Mouse (Mus musculus): ENCODE results near the gene 9930022D16Rik. TPM values are rescaled to one million over a fixed set of nuclear protein-coding genes. Genes with fewer than 3 reads are reported as not detected.

Gene 9930022D16Rik
- polyA plus RNA-seq, 1 experiment from 2014 or later = not detected

DNA sequence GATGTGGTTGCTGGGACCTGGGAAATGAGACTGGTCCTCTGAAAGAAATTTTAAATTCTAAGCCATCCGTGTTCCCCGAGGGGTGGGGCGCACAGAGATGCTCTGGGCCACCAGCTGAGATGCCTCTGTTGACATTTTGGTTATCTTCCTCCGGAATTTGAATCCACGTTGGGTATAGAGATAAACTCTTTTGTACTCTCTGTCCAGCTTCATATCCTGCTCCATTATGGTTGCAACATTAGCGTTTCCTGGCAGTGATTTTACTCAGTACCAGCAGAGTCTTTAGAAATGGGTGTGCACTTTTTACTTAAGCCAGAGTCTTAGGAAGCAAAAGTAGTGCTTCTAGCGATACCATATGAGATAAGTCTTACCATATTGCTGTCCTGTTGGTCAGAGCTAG is 35.7 kb upstream of the 9930022D16Rik start:
- H3K9me3 ChIP-seq (ENCODE audit: control insufficient read depth, low read length) = no peaks in the 10 kb centered on the region
- no peak overlapping the region for H3K4me3 ChIP-seq (ENCODE audit: low read length)
- no peak overlapping the region for H3K9ac ChIP-seq (ENCODE audit: low read depth, low read length)
- no peaks in the 10 kb centered on the region for H3K27me3 ChIP-seq (replicated peaks; ENCODE audit: control insufficient read depth, insufficient read depth, low read length)
- ATAC-seq = no peak
- H3K4me1 ChIP-seq (ENCODE audit: control insufficient read depth, insufficient read depth, low read depth, low read length) = peaks cover 15% of the 10 kb centered on the region
- 67% methylated on average over 7 of the region's 7 CpGs for WGBS
- H3K4me2 ChIP-seq (ENCODE audit: low read length) = no peak overlapping the region
- no peaks in the 10 kb centered on the region; the same call in 1 of the 2 replicates for H3K36me3 ChIP-seq (ENCODE audit: control insufficient read depth, insufficient read depth, low read length)
- no peak overlapping the region for H3K27ac ChIP-seq (ENCODE audit: low read depth, low read length)

DNA sequence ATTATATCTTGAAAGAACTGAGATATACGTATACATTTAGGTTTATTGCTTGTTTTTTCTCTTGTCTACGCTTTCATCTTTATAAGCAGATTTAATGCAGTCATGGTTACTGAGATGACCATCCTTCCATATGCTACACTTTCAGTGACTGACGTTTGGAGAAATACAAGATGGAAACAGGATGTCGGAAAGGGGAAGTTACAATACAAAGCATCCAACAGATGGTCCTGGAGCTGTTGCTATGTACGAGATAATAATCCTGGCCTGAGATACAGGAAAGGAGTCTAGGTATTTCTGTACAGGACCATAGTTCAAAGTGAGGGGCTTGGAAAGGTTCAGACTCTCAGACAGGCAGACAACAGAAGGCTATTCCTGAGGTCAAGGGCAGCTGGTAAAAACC is 33.1 kb upstream of the 9930022D16Rik start:
- peaks cover 15% of the 10 kb centered on the region for H3K4me1 ChIP-seq (ENCODE audit: control insufficient read depth, insufficient read depth, low read depth, low read length)

DNA sequence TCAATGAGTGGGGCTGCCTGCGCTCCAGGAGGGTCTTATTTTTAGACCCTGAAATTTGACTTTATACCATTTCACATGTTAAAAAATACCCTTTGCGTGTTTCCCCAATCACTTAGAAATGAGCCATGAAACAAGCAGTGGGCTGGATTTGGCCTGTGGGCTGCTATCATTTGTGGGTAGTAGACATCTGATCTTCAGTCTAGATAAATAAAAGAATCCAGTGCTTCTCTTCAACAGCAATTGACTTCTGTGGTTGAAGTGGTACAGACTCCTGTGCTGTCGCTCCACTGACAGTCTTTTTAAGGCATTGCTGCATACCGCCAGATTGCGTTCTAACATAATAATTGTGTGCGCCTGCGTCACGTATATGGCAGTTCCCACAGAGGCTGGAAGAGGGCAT is 28.4 kb upstream of the 9930022D16Rik start:
- Histone ChIP-seq H3K27ac (ENCODE audit: low read depth, low read length) (no peak overlapping the region), H3K4me3 (ENCODE audit: low read length) (no peak overlapping the region), H3K9me3 (ENCODE audit: control insufficient read depth, low read length) (no peaks in the 10 kb centered on the region), H3K4me1 (ENCODE audit: control insufficient read depth, insufficient read depth, low read depth, low read length) (no peaks in the 10 kb centered on the region; the same call in 1 of the 2 replicates), H3K36me3 (ENCODE audit: control insufficient read depth, insufficient read depth, low read length) (no peaks in the 10 kb centered on the region), H3K9ac (ENCODE audit: low read depth, low read length) (no peak overlapping the region), H3K4me2 (ENCODE audit: low read length) (no peak overlapping the region), H3K27me3 (replicated peaks; ENCODE audit: control insufficient read depth, insufficient read depth, low read length) (no peaks in the 10 kb centered on the region)
- no peak for ATAC-seq
- 91% methylated on average over 8 of the region's 8 CpGs for whole genome bisulfite sequencing

More for the DNA sequence above, 33.1 kb upstream of the 9930022D16Rik start:
- whole genome bisulfite sequencing = 80% methylated on average over 5 of the region's 5 CpGs
- Histone ChIP-seq H3K4me3 (ENCODE audit: low read length) (no peak overlapping the region), H3K27me3 (replicated peaks; ENCODE audit: control insufficient read depth, insufficient read depth, low read length) (no peaks in the 10 kb centered on the region), H3K9ac (ENCODE audit: low read depth, low read length) (no peak overlapping the region), H3K9me3 (ENCODE audit: control insufficient read depth, low read length) (no peaks in the 10 kb centered on the region), H3K4me2 (ENCODE audit: low read length) (no peak overlapping the region), H3K36me3 (ENCODE audit: control insufficient read depth, insufficient read depth, low read length) (no peaks in the 10 kb centered on the region), H3K27ac (ENCODE audit: low read depth, low read length) (no peak overlapping the region)
- no peak for ATAC-seq

DNA sequence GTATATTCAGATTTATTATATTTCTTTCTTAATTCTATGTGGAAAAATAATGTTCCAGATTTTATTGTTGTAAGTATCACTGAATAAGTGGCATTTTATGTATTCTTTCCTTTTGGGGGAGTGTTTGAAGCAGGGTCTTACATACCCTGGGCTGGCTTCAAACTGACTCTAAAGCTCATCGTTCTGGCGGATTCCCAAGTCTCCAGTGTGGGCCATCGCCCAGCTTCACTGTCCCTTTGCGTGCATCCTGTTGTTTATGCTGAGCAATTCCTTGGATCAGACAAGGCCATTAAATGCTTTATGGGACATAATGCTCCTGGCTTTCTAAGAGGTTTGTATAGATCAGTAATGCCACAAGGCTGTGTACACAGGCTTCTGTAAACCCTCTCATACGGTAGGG is 24.7 kb upstream of the 9930022D16Rik start:
- no peaks in the 10 kb centered on the region; the same call in 1 of the 2 replicates for H3K4me1 ChIP-seq (ENCODE audit: control insufficient read depth, insufficient read depth, low read depth, low read length)
- 74% methylated on average over 5 of the region's 5 CpGs for WGBS
- no peaks in the 10 kb centered on the region for H3K27me3 ChIP-seq (replicated peaks; ENCODE audit: control insufficient read depth, insufficient read depth, low read length)

DNA sequence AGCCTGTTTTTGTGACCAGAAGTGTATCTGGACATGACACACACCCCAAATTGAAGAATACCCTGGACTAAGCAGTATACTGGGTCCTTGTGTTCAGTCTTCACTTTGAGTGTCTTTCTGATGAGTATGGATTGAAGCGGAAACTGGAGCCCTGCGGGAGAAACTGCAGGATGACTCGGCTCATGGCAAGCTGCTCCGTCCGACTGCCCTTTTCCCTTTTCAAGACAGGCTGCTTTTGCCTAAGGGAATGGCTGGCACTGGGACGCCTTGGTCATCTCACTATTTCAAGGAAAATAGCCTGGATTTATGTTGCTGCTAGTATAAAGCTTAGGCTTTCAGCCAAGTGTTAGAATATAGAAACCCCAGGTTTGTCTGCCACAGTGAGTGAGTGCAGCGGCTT is 22.5 kb upstream of the 9930022D16Rik start:
- 72% methylated on average over 7 of the region's 7 CpGs for WGBS
- Histone ChIP-seq H3K4me3 (ENCODE audit: low read length) (no peak overlapping the region), H3K36me3 (ENCODE audit: control insufficient read depth, insufficient read depth, low read length) (0 out of 2 replicates have a peak, but pooled peaks cover 5% of the 10 kb centered on the region), H3K4me2 (ENCODE audit: low read length) (no peak overlapping the region), H3K27me3 (replicated peaks; ENCODE audit: control insufficient read depth, insufficient read depth, low read length) (no peaks in the 10 kb centered on the region), H3K27ac (ENCODE audit: low read depth, low read length) (no peak overlapping the region), H3K9me3 (ENCODE audit: control insufficient read depth, low read length) (no peaks in the 10 kb centered on the region), H3K4me1 (ENCODE audit: control insufficient read depth, insufficient read depth, low read depth, low read length) (no peaks in the 10 kb centered on the region; the same call in 1 of the 2 replicates), H3K9ac (ENCODE audit: low read depth, low read length) (no peak overlapping the region)
- no peak for ATAC-seq

More for the DNA sequence above, 24.7 kb upstream of the 9930022D16Rik start:
- H3K9me3 ChIP-seq (ENCODE audit: control insufficient read depth, low read length) = no peaks in the 10 kb centered on the region
- H3K9ac ChIP-seq (ENCODE audit: low read depth, low read length) = no peak overlapping the region
- no peak overlapping the region for H3K4me2 ChIP-seq (ENCODE audit: low read length)
- 0 out of 2 replicates have a peak, but pooled peaks cover 2% of the 10 kb centered on the region for H3K36me3 ChIP-seq (ENCODE audit: control insufficient read depth, insufficient read depth, low read length)
- H3K4me3 ChIP-seq (ENCODE audit: low read length) = no peak overlapping the region
- no peak for ATAC-seq
- H3K27ac ChIP-seq (ENCODE audit: low read depth, low read length) = no peak overlapping the region

DNA sequence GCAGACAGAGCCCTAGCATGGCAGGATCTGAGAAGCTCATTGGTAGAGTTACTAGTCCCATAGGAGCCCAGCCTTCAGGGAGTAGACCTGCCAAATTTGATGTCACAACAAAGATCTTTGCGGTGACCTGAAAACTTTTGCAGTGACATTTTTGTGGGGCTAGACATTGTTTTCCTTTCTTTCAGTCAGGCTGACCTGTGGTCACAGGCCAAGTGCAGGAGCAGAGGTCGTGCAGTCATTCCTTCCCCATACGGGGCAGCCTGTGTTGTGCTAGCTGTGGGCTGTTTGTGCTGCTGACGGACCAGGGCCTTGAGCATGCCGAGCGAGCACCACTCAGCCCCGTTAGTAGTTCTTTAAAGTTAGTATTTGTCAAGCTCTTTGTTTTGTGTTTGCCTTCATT is 22.0 kb upstream of the 9930022D16Rik start:
- no peak for ATAC-seq
- H3K27ac ChIP-seq (ENCODE audit: low read depth, low read length) = no peak overlapping the region
- H3K4me3 ChIP-seq (ENCODE audit: low read length) = no peak overlapping the region
- no peaks in the 10 kb centered on the region for H3K27me3 ChIP-seq (replicated peaks; ENCODE audit: control insufficient read depth, insufficient read depth, low read length)
- WGBS = 54% methylated on average over 7 of the region's 7 CpGs
- H3K9ac ChIP-seq (ENCODE audit: low read depth, low read length) = no peak overlapping the region
- no peak overlapping the region for H3K4me2 ChIP-seq (ENCODE audit: low read length)
- no peaks in the 10 kb centered on the region; the same call in 1 of the 2 replicates for H3K4me1 ChIP-seq (ENCODE audit: control insufficient read depth, insufficient read depth, low read depth, low read length)
- no peaks in the 10 kb centered on the region for H3K9me3 ChIP-seq (ENCODE audit: control insufficient read depth, low read length)
- H3K36me3 ChIP-seq (ENCODE audit: control insufficient read depth, insufficient read depth, low read length) = 0 out of 2 replicates have a peak, but pooled peaks cover 6% of the 10 kb centered on the region

DNA sequence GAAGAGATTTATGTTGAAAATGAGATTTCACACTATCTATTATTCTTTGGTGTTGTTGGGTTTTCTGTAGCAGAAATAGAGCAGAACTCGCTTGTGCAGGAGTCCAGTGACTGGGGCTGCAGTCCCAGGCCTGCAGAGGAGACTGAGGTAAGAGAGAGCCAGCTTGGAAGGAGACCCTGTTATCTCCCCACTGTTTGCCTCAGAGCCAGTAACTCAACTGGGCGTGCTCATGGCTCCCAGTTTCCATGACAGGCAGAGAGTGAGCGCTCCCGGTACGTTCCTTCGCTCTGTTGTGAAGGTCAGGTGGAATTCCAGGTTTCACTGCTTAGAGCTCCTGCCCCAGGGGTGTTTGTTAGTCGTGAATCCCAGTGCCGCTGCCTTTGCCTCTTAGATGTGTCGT is 21.1 kb upstream of the 9930022D16Rik start:
- Histone ChIP-seq H3K27ac (ENCODE audit: low read depth, low read length) (no peak overlapping the region), H3K27me3 (replicated peaks; ENCODE audit: control insufficient read depth, insufficient read depth, low read length) (no peaks in the 10 kb centered on the region), H3K9me3 (ENCODE audit: control insufficient read depth, low read length) (no peaks in the 10 kb centered on the region), H3K4me2 (ENCODE audit: low read length) (no peak overlapping the region), H3K4me1 (ENCODE audit: control insufficient read depth, insufficient read depth, low read depth, low read length) (no peaks in the 10 kb centered on the region; the same call in 1 of the 2 replicates), H3K36me3 (ENCODE audit: control insufficient read depth, insufficient read depth, low read length) (0 out of 2 replicates have a peak, but pooled peaks cover 10% of the 10 kb centered on the region), H3K9ac (ENCODE audit: low read depth, low read length) (no peak overlapping the region), H3K4me3 (ENCODE audit: low read length) (no peak overlapping the region)
- 94% methylated on average over 9 of the region's 9 CpGs for WGBS
- no peak for ATAC-seq

DNA sequence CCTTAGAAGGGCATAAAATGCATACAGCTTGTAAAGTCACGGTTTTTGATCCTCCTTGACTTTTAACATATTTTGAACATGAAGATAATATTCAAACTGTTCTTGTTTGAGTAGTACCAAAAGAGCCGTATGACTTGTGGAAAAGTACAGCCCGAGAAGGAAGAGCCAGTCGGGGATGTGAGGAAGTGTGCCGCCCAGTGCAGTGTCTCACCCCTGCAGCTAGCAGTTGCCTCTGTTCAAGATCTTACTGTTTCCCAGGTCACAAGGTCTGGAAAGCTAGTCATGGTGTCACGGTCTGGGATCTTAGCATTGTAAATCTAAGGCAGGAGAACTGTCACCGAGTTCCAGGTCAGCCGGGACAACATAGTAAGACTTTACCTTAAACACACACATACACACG is 19.0 kb upstream of the 9930022D16Rik start:
- Histone ChIP-seq H3K4me1 (ENCODE audit: control insufficient read depth, insufficient read depth, low read depth, low read length) (no peaks in the 10 kb centered on the region; the same call in 1 of the 2 replicates), H3K9me3 (ENCODE audit: control insufficient read depth, low read length) (no peaks in the 10 kb centered on the region), H3K36me3 (ENCODE audit: control insufficient read depth, insufficient read depth, low read length) (peaks cover 12% of the 10 kb centered on the region), H3K9ac (ENCODE audit: low read depth, low read length) (no peak overlapping the region), H3K27me3 (replicated peaks; ENCODE audit: control insufficient read depth, insufficient read depth, low read length) (no peaks in the 10 kb centered on the region), H3K27ac (ENCODE audit: low read depth, low read length) (no peak overlapping the region), H3K4me2 (ENCODE audit: low read length) (no peak overlapping the region), H3K4me3 (ENCODE audit: low read length) (no peak overlapping the region)
- no peak for ATAC-seq
- 81% methylated on average over 9 of the region's 9 CpGs for WGBS

DNA sequence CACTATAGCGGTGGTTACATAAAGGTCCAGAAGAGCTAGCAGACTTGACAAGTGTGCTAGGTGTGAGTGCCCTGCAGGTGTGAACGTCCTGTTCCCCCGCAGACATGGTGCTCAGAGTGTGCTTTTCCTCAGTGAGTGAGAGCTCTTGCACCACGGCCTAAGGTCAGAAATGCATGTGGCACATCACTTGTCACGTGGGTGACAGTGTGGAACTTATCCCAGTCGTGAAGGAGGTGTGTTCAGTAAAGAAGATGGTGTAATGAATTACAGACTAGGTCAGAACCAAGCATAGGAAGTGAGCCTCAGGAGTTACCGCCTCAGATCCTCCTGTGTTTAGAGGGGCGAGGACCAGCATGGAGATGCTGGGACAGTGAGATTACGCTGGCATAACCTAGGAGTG is 18.4 kb upstream of the 9930022D16Rik start:
- H3K9me3 ChIP-seq (ENCODE audit: control insufficient read depth, low read length) = no peaks in the 10 kb centered on the region
- no peaks in the 10 kb centered on the region; the same call in 1 of the 2 replicates for H3K4me1 ChIP-seq (ENCODE audit: control insufficient read depth, insufficient read depth, low read depth, low read length)
- H3K27ac ChIP-seq (ENCODE audit: low read depth, low read length) = no peak overlapping the region
- peaks cover 14% of the 10 kb centered on the region for H3K36me3 ChIP-seq (ENCODE audit: control insufficient read depth, insufficient read depth, low read length)
- WGBS = 90% methylated on average over 9 of the region's 9 CpGs
- no peak overlapping the region for H3K4me3 ChIP-seq (ENCODE audit: low read length)
- H3K27me3 ChIP-seq (replicated peaks; ENCODE audit: control insufficient read depth, insufficient read depth, low read length) = no peaks in the 10 kb centered on the region
- H3K4me2 ChIP-seq (ENCODE audit: low read length) = no peak overlapping the region
- H3K9ac ChIP-seq (ENCODE audit: low read depth, low read length) = no peak overlapping the region
- ATAC-seq = no peak

DNA sequence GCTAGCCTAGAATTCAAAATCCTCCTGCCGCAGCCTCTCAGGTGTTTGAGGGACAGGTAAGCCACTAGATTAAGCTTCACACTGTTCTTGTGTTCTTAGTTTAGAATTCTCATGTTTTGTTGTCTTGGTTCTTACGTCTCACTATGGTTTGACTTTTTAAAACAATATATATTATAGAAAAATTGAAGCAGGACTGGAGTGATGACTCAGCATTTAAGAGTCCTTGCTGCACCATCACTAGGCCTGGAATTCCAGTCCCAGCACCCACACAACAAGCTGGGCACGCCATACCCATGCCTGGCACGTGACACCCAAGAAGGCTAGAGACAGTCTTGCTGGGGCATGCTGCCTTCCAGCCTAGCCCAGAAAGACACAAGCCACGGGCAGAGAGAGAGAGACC is 7.3 kb upstream of the 9930022D16Rik start:
- Histone ChIP-seq H3K9me3 (ENCODE audit: control insufficient read depth, low read length) (no peaks in the 10 kb centered on the region), H3K27me3 (replicated peaks; ENCODE audit: control insufficient read depth, insufficient read depth, low read length) (no peaks in the 10 kb centered on the region), H3K4me3 (ENCODE audit: low read length) (no peak overlapping the region), H3K4me2 (ENCODE audit: low read length) (no peak overlapping the region), H3K36me3 (ENCODE audit: control insufficient read depth, insufficient read depth, low read length) (no peaks in the 10 kb centered on the region), H3K4me1 (ENCODE audit: control insufficient read depth, insufficient read depth, low read depth, low read length) (no peaks in the 10 kb centered on the region), H3K27ac (ENCODE audit: low read depth, low read length) (no peak overlapping the region), H3K9ac (ENCODE audit: low read depth, low read length) (no peak overlapping the region)
- ATAC-seq = no peak
- 90% methylated on average over 5 of the region's 5 CpGs for WGBS

All from hindbrain, embryonic 16.5 days (tissue).